Mouse (Mus musculus): ENCODE measurements around the gene Faf1. TPM values are rescaled to one million over a fixed set of nuclear protein-coding genes. Genes with fewer than 3 reads are reported as not detected.

Faf1 gene
- polyA plus RNA-seq, 1 experiment from 2014 or later: 28.7 TPM

GRCm38 (mm10) chr4:109653251-109653650 is 23.1 kb upstream of the Faf1 start:
- DNase-seq (ENCODE audit: low spot score): no peak
- no peaks in the 10 kb centered on the region for H3K9me3 ChIP-seq (ENCODE audit: control insufficient read depth, low read length)

DNA sequence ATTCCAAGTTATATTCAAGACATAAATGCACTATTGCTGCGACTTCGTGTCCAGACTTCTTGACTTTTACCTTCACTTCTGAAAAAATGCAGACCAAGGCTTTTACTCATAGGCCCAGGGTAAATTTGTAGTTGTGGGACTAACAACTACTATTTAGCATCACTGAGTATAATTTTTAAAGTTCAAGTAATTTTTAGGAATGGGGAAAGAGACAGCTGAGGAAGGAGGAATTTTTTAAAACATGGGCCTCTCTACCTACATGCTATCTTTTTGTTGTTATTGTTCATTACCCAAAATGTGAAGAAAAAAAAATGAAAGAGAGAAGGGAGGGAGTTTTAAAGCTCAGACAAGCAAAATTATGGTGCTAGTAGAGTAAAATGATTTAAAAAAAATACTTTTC is 21.7 kb upstream of the Faf1 start:
- peaks cover 6% of the 10 kb centered on the region for H3K4me1 ChIP-seq (replicated peaks; ENCODE audit: control insufficient read depth, insufficient read depth, low read length)
- WGBS: 47% methylated on average over 2 of the region's 2 CpGs
- H3K4me2 ChIP-seq: no peak overlapping the region
- no peak overlapping the region for H3K27ac ChIP-seq (ENCODE audit: low read depth, low read length)
- H3K9ac ChIP-seq (ENCODE audit: low read depth, low read length): no peak overlapping the region
- DNase-seq (ENCODE audit: low spot score) (no peak), ATAC-seq (replicated peaks; ENCODE audit: low FRiP score) (no peak)
- H3K4me3 ChIP-seq (ENCODE audit: low read depth, low read length): no peak overlapping the region
- no peaks in the 10 kb centered on the region for H3K9me3 ChIP-seq (ENCODE audit: control insufficient read depth, low read length)
- H3K27me3 ChIP-seq (replicated peaks; ENCODE audit: control insufficient read depth, insufficient read depth, low read length): peaks cover 56% of the 10 kb centered on the region
- no peaks in the 10 kb centered on the region for H3K36me3 ChIP-seq (ENCODE audit: control insufficient read depth, insufficient read depth, low read length)

More at GRCm38 (mm10) chr4:109653251-109653650, 23.1 kb upstream of the Faf1 start:
- Histone ChIP-seq H3K27me3 (replicated peaks; ENCODE audit: control insufficient read depth, insufficient read depth, low read length) (peaks cover 42% of the 10 kb centered on the region), H3K9ac (ENCODE audit: low read depth, low read length) (no peak overlapping the region), H3K36me3 (ENCODE audit: control insufficient read depth, insufficient read depth, low read length) (no peaks in the 10 kb centered on the region), H3K27ac (ENCODE audit: low read depth, low read length) (no peak overlapping the region), H3K4me3 (ENCODE audit: low read depth, low read length) (no peak overlapping the region), H3K4me2 (no peak overlapping the region), H3K4me1 (replicated peaks; ENCODE audit: control insufficient read depth, insufficient read depth, low read length) (peaks cover 6% of the 10 kb centered on the region)
- no peak for ATAC-seq (replicated peaks; ENCODE audit: low FRiP score)

GRCm38 (mm10) chr4:109655738-109656137 is 20.6 kb upstream of the Faf1 start:
- Histone ChIP-seq H3K4me1 (replicated peaks; ENCODE audit: control insufficient read depth, insufficient read depth, low read length) (peaks cover 6% of the 10 kb centered on the region), H3K9ac (ENCODE audit: low read depth, low read length) (no peak overlapping the region), H3K36me3 (ENCODE audit: control insufficient read depth, insufficient read depth, low read length) (no peaks in the 10 kb centered on the region), H3K4me3 (ENCODE audit: low read depth, low read length) (no peak overlapping the region), H3K9me3 (ENCODE audit: control insufficient read depth, low read length) (no peaks in the 10 kb centered on the region), H3K4me2 (no peak overlapping the region), H3K27ac (ENCODE audit: low read depth, low read length) (no peak overlapping the region), H3K27me3 (replicated peaks; ENCODE audit: control insufficient read depth, insufficient read depth, low read length) (peaks cover 65% of the 10 kb centered on the region)
- WGBS: 46% methylated on average over 2 of the region's 2 CpGs
- ATAC-seq (replicated peaks; ENCODE audit: low FRiP score) (no peak), DNase-seq (ENCODE audit: low spot score) (no peak)

DNA sequence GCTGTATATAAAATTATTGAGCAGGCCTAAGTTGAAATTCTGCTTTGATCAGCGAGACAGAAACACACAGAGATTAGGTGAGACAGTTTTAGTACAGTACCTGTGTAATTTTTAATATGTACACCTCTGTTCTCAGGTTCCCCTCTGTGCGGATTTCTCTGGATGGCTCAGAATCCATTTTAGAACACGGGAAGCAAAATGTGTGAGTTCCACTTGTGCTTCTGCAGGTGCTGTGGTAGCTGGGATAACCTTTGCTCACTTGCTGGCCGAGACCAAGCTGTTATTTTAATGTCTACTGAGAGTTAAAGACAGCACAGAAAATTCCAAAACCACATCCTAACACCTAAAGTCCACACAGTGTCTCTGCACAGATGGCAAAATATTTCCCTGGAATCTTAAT is 20.1 kb upstream of the Faf1 start:
- H3K27ac ChIP-seq (ENCODE audit: low read depth, low read length): no peak overlapping the region
- no peak overlapping the region for H3K4me2 ChIP-seq
- ATAC-seq (replicated peaks; ENCODE audit: low FRiP score) (no peak), DNase-seq (ENCODE audit: low spot score) (no peak)
- peaks cover 6% of the 10 kb centered on the region for H3K4me1 ChIP-seq (replicated peaks; ENCODE audit: control insufficient read depth, insufficient read depth, low read length)
- peaks cover 69% of the 10 kb centered on the region for H3K27me3 ChIP-seq (replicated peaks; ENCODE audit: control insufficient read depth, insufficient read depth, low read length)
- WGBS: 12% methylated on average over 4 of the region's 4 CpGs
- no peak overlapping the region; the same call in 1 of the 2 replicates for H3K4me3 ChIP-seq (ENCODE audit: low read depth, low read length)
- no peaks in the 10 kb centered on the region for H3K36me3 ChIP-seq (ENCODE audit: control insufficient read depth, insufficient read depth, low read length)
- H3K9me3 ChIP-seq (ENCODE audit: control insufficient read depth, low read length): no peaks in the 10 kb centered on the region
- H3K9ac ChIP-seq (ENCODE audit: low read depth, low read length): no peak overlapping the region

DNA sequence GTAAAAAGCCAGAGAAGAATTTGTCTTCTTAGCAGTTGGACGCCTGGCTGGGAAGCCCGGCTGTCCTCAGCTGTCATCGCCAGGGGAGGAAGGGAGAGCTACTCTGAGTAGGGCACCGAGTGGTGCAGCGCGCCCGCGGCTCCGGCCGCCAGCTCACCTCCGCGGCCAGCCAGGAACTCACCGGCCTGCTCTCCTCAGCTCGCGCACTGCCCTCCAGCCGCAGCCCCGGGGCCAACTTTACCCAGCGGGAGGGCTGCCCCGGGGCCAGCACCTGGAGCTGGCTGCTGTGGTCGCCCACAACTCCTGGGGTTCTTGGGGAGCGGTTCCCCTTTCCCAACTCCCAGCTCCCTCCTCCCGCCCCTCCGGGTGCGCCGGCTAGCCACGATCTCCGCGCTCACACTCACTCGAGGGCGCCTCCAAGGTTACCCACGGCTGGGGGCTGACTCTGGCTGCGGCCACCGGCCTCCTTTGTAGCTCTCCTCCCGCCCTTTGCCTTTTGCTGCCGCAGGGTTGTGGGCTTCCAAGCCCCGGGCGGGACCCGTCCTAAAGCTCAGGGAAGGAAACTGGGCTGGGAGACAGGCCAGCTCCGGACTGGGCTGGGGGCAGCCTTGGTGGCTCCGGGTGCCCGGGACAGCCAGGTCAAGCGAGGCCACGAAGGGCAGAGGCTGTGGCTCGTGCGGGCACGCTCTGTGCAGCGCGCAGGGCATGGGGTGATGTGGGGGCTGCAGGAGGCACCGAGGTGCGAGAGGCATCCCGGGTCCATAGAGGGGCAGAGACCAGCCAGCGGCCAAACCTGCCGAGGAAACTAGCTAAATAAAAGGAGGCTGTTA is 19.2 kb upstream of the Faf1 start:
- ATAC-seq (replicated peaks; ENCODE audit: low FRiP score): peak; percentile 67
- under 1% methylated on average over 49 of the region's 53 CpGs for WGBS

GRCm38 (mm10) chr4:109657851-109658500 is 18.4 kb upstream of the Faf1 start:
- H3K9me3 ChIP-seq (ENCODE audit: control insufficient read depth, low read length): no peaks in the 10 kb centered on the region
- no peak overlapping the region for H3K27ac ChIP-seq (ENCODE audit: low read depth, low read length)
- H3K27me3 ChIP-seq (replicated peaks; ENCODE audit: control insufficient read depth, insufficient read depth, low read length): peaks cover 75% of the 10 kb centered on the region
- H3K4me3 ChIP-seq (ENCODE audit: low read depth, low read length): peak overlapping the region; percentile 38
- H3K4me1 ChIP-seq (replicated peaks; ENCODE audit: control insufficient read depth, insufficient read depth, low read length): peaks cover 6% of the 10 kb centered on the region
- H3K9ac ChIP-seq (ENCODE audit: low read depth, low read length): no peak overlapping the region
- DNase-seq (ENCODE audit: low spot score) (no peak), ATAC-seq (replicated peaks; ENCODE audit: low FRiP score) (no peak)
- H3K36me3 ChIP-seq (ENCODE audit: control insufficient read depth, insufficient read depth, low read length): no peaks in the 10 kb centered on the region
- H3K4me2 ChIP-seq: peak overlapping the region; percentile 62
- 4% methylated on average over 20 of the region's 20 CpGs for WGBS

More for the DNA sequence above, 19.2 kb upstream of the Faf1 start:
- Histone ChIP-seq H3K36me3 (ENCODE audit: control insufficient read depth, insufficient read depth, low read length) (no peaks in the 10 kb centered on the region), H3K27ac (ENCODE audit: low read depth, low read length) (no peak overlapping the region), H3K4me1 (replicated peaks; ENCODE audit: control insufficient read depth, insufficient read depth, low read length) (peaks cover 6% of the 10 kb centered on the region), H3K4me2 (peak overlapping the region; percentile 62), H3K4me3 (ENCODE audit: low read depth, low read length) (peak overlapping the region; percentile 38), H3K9ac (ENCODE audit: low read depth, low read length) (no peak overlapping the region), H3K9me3 (ENCODE audit: control insufficient read depth, low read length) (no peaks in the 10 kb centered on the region), H3K27me3 (replicated peaks; ENCODE audit: control insufficient read depth, insufficient read depth, low read length) (peaks cover 72% of the 10 kb centered on the region)
- DNase-seq (ENCODE audit: low spot score): peak; percentile 56

- no peak overlapping the region for H3K27ac ChIP-seq (ENCODE audit: low read depth, low read length)
- 5% methylated on average over 8 of the region's 8 CpGs for WGBS
- H3K9ac ChIP-seq (ENCODE audit: low read depth, low read length): no peak overlapping the region
- ATAC-seq (replicated peaks; ENCODE audit: low FRiP score) (no peak), DNase-seq (ENCODE audit: low spot score) (no peak)
- H3K4me3 ChIP-seq (ENCODE audit: low read depth, low read length): no peak overlapping the region
- H3K4me1 ChIP-seq (replicated peaks; ENCODE audit: control insufficient read depth, insufficient read depth, low read length): peaks cover 6% of the 10 kb centered on the region
- H3K36me3 ChIP-seq (ENCODE audit: control insufficient read depth, insufficient read depth, low read length): no peaks in the 10 kb centered on the region
- H3K9me3 ChIP-seq (ENCODE audit: control insufficient read depth, low read length): no peaks in the 10 kb centered on the region
- H3K4me2 ChIP-seq: no peak overlapping the region
- H3K27me3 ChIP-seq (replicated peaks; ENCODE audit: control insufficient read depth, insufficient read depth, low read length): peaks cover 74% of the 10 kb centered on the region
Observed at GRCm38 (mm10) chr4:109658826-109659225, 17.6 kb upstream of the Faf1 start.

GRCm38 (mm10) chr4:109659571-109659970 is 16.8 kb upstream of the Faf1 start:
- H3K4me1 ChIP-seq (replicated peaks; ENCODE audit: control insufficient read depth, insufficient read depth, low read length): peaks cover 6% of the 10 kb centered on the region
- H3K9me3 ChIP-seq (ENCODE audit: control insufficient read depth, low read length): no peaks in the 10 kb centered on the region
- no peak overlapping the region for H3K27ac ChIP-seq (ENCODE audit: low read depth, low read length)
- no peak overlapping the region for H3K4me3 ChIP-seq (ENCODE audit: low read depth, low read length)
- no peak for ATAC-seq (replicated peaks; ENCODE audit: low FRiP score)
- no peaks in the 10 kb centered on the region for H3K36me3 ChIP-seq (ENCODE audit: control insufficient read depth, insufficient read depth, low read length)
- no peak for DNase-seq (ENCODE audit: low spot score)
- H3K27me3 ChIP-seq (replicated peaks; ENCODE audit: control insufficient read depth, insufficient read depth, low read length): peaks cover 79% of the 10 kb centered on the region
- no peak overlapping the region for H3K9ac ChIP-seq (ENCODE audit: low read depth, low read length)
- H3K4me2 ChIP-seq: no peak overlapping the region
- 24% methylated on average over 2 of the region's 2 CpGs for WGBS
